Mouse (Mus musculus) gastrocnemius, adult 2 months (tissue): ENCODE data around the gene Mtor. TPM values are rescaled to one million over a fixed set of nuclear protein-coding genes. Genes with fewer than 3 reads are reported as not detected.

Source experiments
- DNase-seq: peaks from one replicate; pipeline ENCODE4 v3.0.0; 2022
- H3K27ac ChIP-seq: fragments of 200-600 bp; 2 replicates; pipeline ENCODE4 v1.8.1; 2022; ENCODE audit warnings: mild to moderate bottlenecking
- H3K4me3 ChIP-seq: fragments of 200-600 bp; 2 replicates; pipeline ENCODE4 v1.8.1; 2022; ENCODE audit warnings: mild to moderate bottlenecking, moderate library complexity
- CTCF ChIP-seq: fragments of 200-600 bp; IDR thresholded peaks from 2 replicates; pipeline ENCODE4 v1.8.1; 2022; ENCODE audit warnings: antibody characterized with exemption, mild to moderate bottlenecking, moderate library complexity
- intact Hi-C: fragments of 180-260 bp; cut with DNase I; formaldehyde crosslinking; loops from one replicate; pipeline ENCODE4 v1.15.1; 2025
- total RNA-seq, 2 experiments: library from RNA; stranded (reverse); gene quantifications; 2 replicates each; pipeline ENCODE4 v1.2.3; 2021

Gene Mtor
- total RNA-seq, 2 experiments from 2014 or later: 36.3 to 37.1 TPM

DNA sequence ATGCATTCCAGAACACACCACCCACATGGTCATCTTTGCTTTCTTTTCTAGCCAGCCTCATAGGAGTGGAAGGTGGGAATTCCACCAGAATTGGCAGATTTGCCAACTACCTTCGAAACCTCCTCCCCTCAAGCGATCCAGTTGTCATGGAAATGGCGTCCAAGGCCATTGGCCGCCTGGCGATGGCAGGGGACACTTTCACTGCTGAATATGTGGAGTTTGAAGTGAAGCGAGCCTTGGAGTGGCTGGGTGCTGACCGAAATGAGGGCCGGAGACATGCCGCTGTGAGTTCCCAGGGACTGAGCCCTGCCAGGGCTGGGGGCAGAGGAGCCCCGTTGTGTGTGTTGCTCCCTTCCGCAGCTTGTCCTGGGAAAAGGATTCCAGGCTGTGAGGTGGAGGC, 5.3 kb downstream of the Mtor start:
- no peak for DNase-seq
- TF ChIP-seq CTCF: no peak
- H3K27ac ChIP-seq: no peak overlapping the region
- no peak overlapping the region for H3K4me3 ChIP-seq
- intact Hi-C loops: no loop called here

- Histone ChIP-seq H3K27ac (no peak overlapping the region), H3K4me3 (no peak overlapping the region)
- no peak for DNase-seq
- no peak for TF ChIP-seq CTCF
- intact Hi-C loops: no loop called here
Measured at GRCm38 (mm10) chr4:148455477-148456025, 7.1 kb downstream of the Mtor start.

GRCm38 (mm10) chr4:148460656-148461284, 12.4 kb downstream of the Mtor start:
- no peak for DNase-seq
- no peak for TF ChIP-seq CTCF
- Histone ChIP-seq H3K4me3 (no peak overlapping the region), H3K27ac (no peak overlapping the region)
- intact Hi-C loops: no loop called here

DNA sequence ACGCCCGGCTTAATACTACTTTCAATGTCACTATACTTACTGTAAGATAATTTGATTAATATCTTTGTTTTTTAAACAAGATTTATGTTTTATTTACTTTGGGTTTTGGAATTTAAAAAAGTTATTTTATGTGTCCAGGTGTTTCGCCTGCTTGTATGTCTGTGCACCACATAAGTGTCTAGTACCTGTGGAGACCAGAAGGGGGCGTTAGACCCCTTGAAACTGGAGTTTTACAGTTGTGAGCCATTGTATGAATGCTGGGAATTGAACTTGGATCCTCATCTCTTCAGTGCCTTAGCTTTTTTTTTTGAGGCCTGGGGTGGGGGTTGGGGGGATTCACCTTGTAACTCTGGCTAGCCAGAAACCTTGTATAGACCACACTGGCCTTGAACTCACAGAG, 13.4 kb downstream of the Mtor start:
- no peak for DNase-seq
- TF ChIP-seq CTCF: peak; percentile 35
- intact Hi-C loops: no loop called here
- no peak overlapping the region for H3K4me3 ChIP-seq
- no peak overlapping the region for H3K27ac ChIP-seq

DNA sequence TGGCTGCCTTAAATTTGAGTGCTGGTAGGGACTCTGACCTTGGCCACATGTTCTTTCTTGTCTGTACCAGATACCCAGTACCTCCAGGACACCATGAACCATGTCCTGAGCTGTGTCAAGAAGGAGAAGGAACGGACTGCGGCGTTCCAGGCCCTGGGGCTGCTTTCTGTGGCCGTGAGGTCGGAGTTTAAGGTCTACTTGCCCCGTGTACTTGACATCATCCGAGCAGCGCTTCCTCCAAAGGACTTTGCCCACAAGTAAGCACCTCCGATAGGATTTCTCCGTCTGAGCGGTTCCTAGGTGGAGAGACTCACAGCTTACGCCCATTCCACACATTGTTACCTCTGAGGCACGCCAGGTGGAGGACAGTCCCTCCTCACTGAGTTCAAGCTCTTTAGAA, 14.3 kb downstream of the Mtor start:
- DNase-seq: no peak
- TF ChIP-seq CTCF: no peak
- intact Hi-C loops: no loop called here
- Histone ChIP-seq H3K4me3 (no peak overlapping the region), H3K27ac (no peak overlapping the region)

DNA sequence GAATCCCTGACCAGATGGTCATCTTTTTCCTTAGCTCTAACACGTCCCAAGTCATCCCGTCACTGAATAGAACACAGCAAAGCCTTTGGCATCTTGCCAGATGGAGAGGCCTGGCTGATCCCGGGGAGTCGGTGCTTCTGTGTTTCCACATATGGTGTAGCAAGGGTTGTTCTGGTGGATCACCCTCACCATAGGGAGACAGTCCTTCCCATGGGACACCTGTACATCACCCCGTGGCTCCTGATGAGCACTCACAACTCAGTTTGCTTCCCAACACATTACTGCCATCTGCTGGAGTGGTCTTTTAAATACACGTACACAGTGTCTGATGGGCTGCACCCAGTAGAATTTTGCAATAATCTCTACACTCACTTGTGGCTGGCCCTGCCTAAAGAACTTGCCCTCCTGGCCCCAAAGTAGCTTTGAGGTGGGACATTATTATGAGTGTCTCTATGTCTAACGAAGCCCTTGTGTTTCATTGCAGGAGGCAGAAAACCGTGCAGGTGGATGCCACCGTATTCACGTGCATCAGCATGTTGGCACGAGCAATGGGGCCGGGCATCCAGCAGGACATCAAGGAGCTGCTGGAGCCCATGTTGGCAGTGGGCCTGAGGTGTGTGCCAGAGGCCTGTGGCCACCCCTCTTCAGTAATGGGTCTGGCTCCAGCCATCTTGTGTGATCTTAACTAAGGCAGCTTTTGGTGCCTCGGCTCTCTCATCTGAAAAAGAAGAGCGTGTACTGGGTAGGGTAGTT, 15.0 kb downstream of the Mtor start:
- TF ChIP-seq CTCF: peak; percentile 56
- intact Hi-C loops: no loop called here
- DNase-seq: no peak
- Histone ChIP-seq H3K27ac (no peak overlapping the region), H3K4me3 (no peak overlapping the region)

GRCm38 (mm10) chr4:148464301-148464700, 15.9 kb downstream of the Mtor start:
- intact Hi-C loops: no loop called here
- Histone ChIP-seq H3K4me3 (no peak overlapping the region), H3K27ac (no peak overlapping the region)
- no peak for DNase-seq
- TF ChIP-seq CTCF: no peak

- TF ChIP-seq CTCF: no peak
- no peak for DNase-seq
- intact Hi-C loops: no loop called here
- Histone ChIP-seq H3K4me3 (no peak overlapping the region), H3K27ac (no peak overlapping the region)
Measured at GRCm38 (mm10) chr4:148464869-148465268, 16.5 kb downstream of the Mtor start.

DNA sequence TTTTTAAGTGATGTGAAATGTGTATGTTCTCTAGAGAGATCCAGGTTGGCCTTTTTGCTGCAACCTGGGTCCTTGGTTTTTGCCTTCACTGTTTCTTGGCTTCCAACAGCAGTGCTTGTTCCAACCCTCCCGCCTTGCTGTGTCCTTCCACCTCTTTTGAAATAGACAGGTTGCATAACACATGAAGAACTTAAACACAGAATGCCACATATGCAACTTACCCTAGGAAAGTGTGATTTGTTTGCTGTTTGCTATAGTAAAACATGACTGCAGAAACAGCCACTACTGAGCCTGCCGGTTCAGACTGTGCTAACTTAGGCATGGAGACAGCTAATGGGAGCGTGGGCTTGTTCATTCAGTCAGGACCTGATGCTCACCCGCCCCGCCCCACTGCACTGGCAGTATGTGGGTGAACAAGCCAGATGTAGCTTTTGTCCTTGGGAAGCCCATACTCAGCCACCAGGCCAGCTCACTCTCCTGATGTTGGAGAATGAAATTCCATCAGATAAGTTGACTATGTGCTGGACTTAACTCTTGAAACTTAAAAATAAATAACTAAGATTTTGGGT, 18.2 kb downstream of the Mtor start:
- no peak overlapping the region for H3K27ac ChIP-seq
- no peak for TF ChIP-seq CTCF
- no peak overlapping the region for H3K4me3 ChIP-seq
- intact Hi-C loops: no loop called here
- no peak for DNase-seq

GRCm38 (mm10) chr4:148468396-148468795, 20.0 kb downstream of the Mtor start:
- Histone ChIP-seq H3K27ac (no peak overlapping the region), H3K4me3 (no peak overlapping the region)
- intact Hi-C loops: no loop called here
- DNase-seq: no peak
- TF ChIP-seq CTCF: no peak

DNA sequence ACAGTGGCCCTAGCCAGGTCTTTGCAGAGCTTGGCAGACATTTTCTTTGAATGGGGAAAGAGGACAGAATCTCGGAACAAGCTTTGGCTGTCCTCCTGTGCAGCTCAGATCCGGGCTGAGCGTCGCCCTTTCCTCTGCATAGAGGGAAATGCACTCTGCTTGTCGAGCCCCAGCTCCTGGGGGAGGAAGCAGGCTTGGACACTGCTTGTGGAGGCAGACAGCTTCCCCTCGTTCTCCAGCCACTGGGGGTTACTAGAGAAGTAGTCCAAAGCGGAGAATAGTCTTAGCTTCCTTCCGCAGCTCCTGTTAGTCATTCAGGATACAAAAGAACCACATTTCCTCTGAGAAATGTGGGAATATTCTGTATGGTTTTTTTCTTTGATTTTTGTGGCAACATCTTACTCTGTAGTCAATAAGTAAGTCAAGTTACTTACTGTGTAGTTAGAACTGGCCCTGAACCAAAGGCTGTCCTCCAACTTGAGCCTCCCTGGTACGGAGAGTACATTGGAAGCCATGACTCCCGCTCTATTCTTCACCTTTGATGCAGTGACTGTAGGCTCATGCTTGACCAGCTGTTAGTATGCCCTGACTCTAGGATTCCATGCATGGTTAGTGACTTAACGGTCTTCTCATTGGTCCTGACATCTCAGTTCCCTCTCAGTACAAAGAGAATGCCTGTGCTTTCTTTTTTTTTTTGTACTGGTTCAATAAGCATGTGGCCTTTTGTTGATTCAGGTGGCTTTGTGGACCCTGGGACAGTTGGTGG, 21.3 kb downstream of the Mtor start:
- intact Hi-C loops: no loop called here
- Histone ChIP-seq H3K4me3 (no peak overlapping the region), H3K27ac (no peak overlapping the region)
- no peak for DNase-seq
- no peak for TF ChIP-seq CTCF

DNA sequence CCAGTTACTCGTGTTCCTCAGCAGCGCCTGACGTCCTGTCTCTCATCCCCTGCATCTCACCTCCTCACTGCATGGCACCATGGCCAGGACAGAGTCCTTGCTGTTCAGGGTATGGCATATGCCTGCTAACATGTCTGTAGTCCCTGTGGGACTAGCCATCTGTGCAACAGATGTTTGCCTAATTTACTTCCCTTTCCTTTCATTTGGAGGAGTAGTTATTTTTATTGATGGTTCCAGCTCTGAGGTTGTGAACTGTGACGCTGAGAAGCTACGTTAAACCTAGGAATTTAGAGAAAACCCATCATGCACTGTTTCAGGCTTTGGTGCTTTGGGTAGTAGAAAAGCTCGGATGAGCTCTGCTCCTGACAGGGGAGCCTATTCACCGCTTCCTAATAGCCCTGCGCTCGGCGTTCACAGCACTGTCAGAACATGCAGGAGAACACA, 23.0 kb downstream of the Mtor start:
- Histone ChIP-seq H3K27ac (no peak overlapping the region), H3K4me3 (no peak overlapping the region)
- no peak for TF ChIP-seq CTCF
- intact Hi-C loops: no loop called here
- no peak for DNase-seq
